Mouse (Mus musculus) T-helper 17 cell (primary cell): ENCODE data around the gene Tmco2.

ENCODE experiments used
- in situ Hi-C, 2 experiments: fragments of 300-600 bp; cut with MboI, MseI; formaldehyde crosslinking; loops; 1 replicate in 1 of 2; 2 replicates in 1 of 2; pipeline ENCODE4 v1.15.1; 2025; ENCODE audit warnings: high pct_unique_total_duplicates in 2 of 2

Gene Tmco2

GRCm38 (mm10) chr4:121109126-121109525 is at the start of gene Tmco2:
Gene Tmco2, minus strand, starts transcription at chr4:121109226.
- in situ Hi-C loops, result no loop called here

- in situ Hi-C loops, result no loop called here
These were observed 5.7 kb downstream of the Tmco2 start for GRCm38 (mm10) chr4:121103304-121103703.

- in situ Hi-C loops, result loop anchor here in 1 of 2 experiments (10.0 kb wide), 1 partner anchor 117 kb away; the partner anchor contains the start of gene Rlf
These were observed 11.2 kb downstream of the Tmco2 start, which contains the start of gene Zmpste24 for GRCm38 (mm10) chr4:121097650-121098378. Gene Zmpste24, minus strand, starts transcription at chr4:121098241.

- in situ Hi-C loops, result loop anchor here (5.0 to 10.0 kb wide), 2 partner anchors 125 to 137 kb away; partner anchors contain the start of gene Rlf (in 1 of the 2)
These were observed 18.8 kb downstream of the Tmco2 start for GRCm38 (mm10) chr4:121090211-121090610.

GRCm38 (mm10) chr4:121088696-121089095 is 20.3 kb downstream of the Tmco2 start:
- in situ Hi-C loops, result no loop called here

GRCm38 (mm10) chr4:121084506-121084905 is 24.5 kb downstream of the Tmco2 start:
- in situ Hi-C loops, result no loop called here

- in situ Hi-C loops, result no loop called here
These were observed 28.6 kb downstream of the Tmco2 start for GRCm38 (mm10) chr4:121080395-121080794.

- in situ Hi-C loops, result no loop called here
These were observed 30.9 kb downstream of the Tmco2 start for GRCm38 (mm10) chr4:121077915-121078646.

GRCm38 (mm10) chr4:121074250-121074649 is 34.8 kb downstream of the Tmco2 start:
- in situ Hi-C loops, result no loop called here

GRCm38 (mm10) chr4:121065336-121065735 is 43.7 kb downstream of the Tmco2 start:
- in situ Hi-C loops, result no loop called here

GRCm38 (mm10) chr4:121059218-121059617 is 49.8 kb downstream of the Tmco2 start:
- in situ Hi-C loops, result loop anchor here in 1 of 2 experiments (5.0 kb wide), 1 partner anchor 217 kb away; no protein-coding TSS in a partner anchor

GRCm38 (mm10) chr4:121057032-121057431 is 52.0 kb downstream of the Tmco2 start:
- in situ Hi-C loops, result loop anchor here in 1 of 2 experiments (5.0 kb wide), 1 partner anchor 215 kb away; no protein-coding TSS in a partner anchor

- in situ Hi-C loops, result loop anchor here in 1 of 2 experiments (5.0 kb wide), 1 partner anchor 214 kb away; no protein-coding TSS in a partner anchor
These were observed 52.7 kb downstream of the Tmco2 start for GRCm38 (mm10) chr4:121056342-121056741.
